Mouse (Mus musculus) forebrain, embryonic 15.5 days (tissue): Measurements from ENCODE around the gene Ggt1. TPM values are rescaled to one million over a fixed set of nuclear protein-coding genes. Genes with fewer than 3 reads are reported as not detected.
"Not testable (repeated sequence)": the region's sequence is repeated elsewhere in the genome, so short reads cannot be mapped to it uniquely, and the experiment has no call there.

Source experiments
- ATAC-seq: fragments of 200-750 bp; cut with Nextera tagmentation; replicated peaks from 2 replicates; pipeline ENCODE4 v1.8.0; 2017; ENCODE audit warnings: mild to moderate bottlenecking, moderate TSS enrichment, moderate library complexity
- H3K27ac ChIP-seq: fragments of 300-500 bp; sonication (generic); replicated peaks from 2 replicates; pipeline ENCODE4 v1.5.1; 2015; ENCODE audit warnings: mild to moderate bottlenecking, inconsistent platforms
- H3K27me3 ChIP-seq: fragments of 300-500 bp; sonication (generic); 2 replicates; pipeline ENCODE4 v1.6.1; 2015; ENCODE audit warnings: inconsistent platforms
- H3K36me3 ChIP-seq: fragments of 300-500 bp; sonication (generic); 2 replicates; pipeline ENCODE4 v1.6.1; 2015; ENCODE audit warnings: mild to moderate bottlenecking, inconsistent platforms
- H3K4me1 ChIP-seq: fragments of 300-500 bp; sonication (generic); 2 replicates; pipeline ENCODE4 v1.6.1; 2015; ENCODE audit warnings: inconsistent platforms
- H3K4me2 ChIP-seq: fragments of 300-500 bp; sonication (generic); replicated peaks from 2 replicates; pipeline ENCODE4 v1.6.1; 2015; ENCODE audit warnings: mild to moderate bottlenecking, inconsistent platforms
- H3K4me3 ChIP-seq: fragments of 300-500 bp; sonication (generic); 2 replicates; pipeline ENCODE4 v1.5.1; 2015; ENCODE audit warnings: mild to moderate bottlenecking, inconsistent platforms
- H3K9ac ChIP-seq: fragments of 300-500 bp; sonication (generic); replicated peaks from 2 replicates; pipeline ENCODE4 v1.6.1; 2015; ENCODE audit warnings: mild to moderate bottlenecking, inconsistent platforms
- H3K9me3 ChIP-seq: fragments of 300-500 bp; sonication (generic); 2 replicates; pipeline ENCODE4 v1.6.1; 2016; ENCODE audit warnings: inconsistent platforms
- WGBS: fragments of 180-500 bp; shearing (Covaris S2); methylation state at CpG from one replicate; pipeline ENCODE4 v1.1.7; 2015; ENCODE audit warnings: mixed read lengths; 5-methylcytosine and 5-hydroxymethylcytosine counted together
- polyA plus RNA-seq: library from polyadenylated mRNA; unstranded; fragments of >200 nt; fragmentation: Nextera tagmentation; extraction: Ambion mirVana; gene quantifications from 2 replicates; pipeline ENCODE4 v1.2.1, GENCODE M21; 2015

The Ggt1 gene
- polyA plus RNA-seq, 1 experiment from 2014 or later = 0.67 TPM

DNA sequence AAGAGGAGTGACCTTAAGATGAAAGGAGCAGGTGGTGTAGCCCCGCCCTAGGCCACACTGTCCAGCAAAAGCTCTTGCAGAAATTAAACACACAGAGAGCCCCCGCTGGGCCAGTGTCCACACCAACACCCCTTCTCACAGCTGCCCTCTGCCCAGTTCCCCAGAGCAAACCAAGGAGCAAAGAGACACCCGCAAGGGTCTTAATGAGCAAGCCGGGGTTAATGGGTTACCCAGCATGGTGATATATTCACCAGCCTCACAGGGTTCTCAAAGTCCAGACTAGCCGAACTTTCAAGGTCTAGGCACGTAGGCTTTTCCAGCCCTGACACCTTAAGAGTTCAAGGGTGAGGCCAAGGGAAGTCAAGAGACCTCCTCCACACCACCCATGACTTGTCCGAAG lies 4.5 kb downstream of the Ggt1 start:
- Histone ChIP-seq H3K27ac (no peak overlapping the region), H3K4me1 (0 out of 2 replicates have a peak, but pooled peaks cover 2% of the 10 kb centered on the region), H3K36me3 (no peaks in the 10 kb centered on the region), H3K4me2 (no peak overlapping the region), H3K9ac (no peak overlapping the region), H3K4me3 (no peak overlapping the region), H3K27me3 (0 out of 2 replicates have a peak, but pooled peaks cover 3% of the 10 kb centered on the region), H3K9me3 (no peaks in the 10 kb centered on the region)
- no peak for ATAC-seq
- 81% methylated on average over 7 of the region's 7 CpGs for WGBS

DNA sequence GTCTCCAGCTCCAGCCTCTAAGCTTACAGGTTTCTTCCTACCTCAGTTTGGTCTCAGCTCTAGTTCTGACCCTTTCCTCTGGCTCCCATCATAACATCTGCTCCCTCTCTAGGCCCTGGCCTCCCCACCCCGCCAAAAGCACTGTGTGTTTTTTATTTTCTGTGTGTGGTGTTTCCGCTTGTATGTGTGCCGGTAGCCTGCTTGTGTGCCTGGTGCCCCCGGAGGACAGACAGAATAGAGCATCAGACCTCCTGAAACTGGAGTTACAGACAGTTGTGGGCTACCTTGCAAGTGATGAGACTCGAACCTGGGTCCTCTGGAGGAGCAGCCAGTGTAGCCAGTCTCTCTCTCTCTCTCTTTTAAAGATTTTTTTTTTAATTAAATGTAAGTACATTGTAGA lies 4.9 kb downstream of the Ggt1 start:
- no peak for ATAC-seq
- H3K27me3 ChIP-seq = 0 out of 2 replicates have a peak, but pooled peaks cover 3% of the 10 kb centered on the region
- no peaks in the 10 kb centered on the region for H3K36me3 ChIP-seq
- no peak overlapping the region for H3K4me2 ChIP-seq
- H3K9ac ChIP-seq = no peak overlapping the region
- WGBS = 82% methylated on average over 5 of the region's 5 CpGs
- no peak overlapping the region for H3K4me3 ChIP-seq
- H3K9me3 ChIP-seq = no peaks in the 10 kb centered on the region
- no peaks in the 10 kb centered on the region for H3K4me1 ChIP-seq
- no peak overlapping the region for H3K27ac ChIP-seq

DNA sequence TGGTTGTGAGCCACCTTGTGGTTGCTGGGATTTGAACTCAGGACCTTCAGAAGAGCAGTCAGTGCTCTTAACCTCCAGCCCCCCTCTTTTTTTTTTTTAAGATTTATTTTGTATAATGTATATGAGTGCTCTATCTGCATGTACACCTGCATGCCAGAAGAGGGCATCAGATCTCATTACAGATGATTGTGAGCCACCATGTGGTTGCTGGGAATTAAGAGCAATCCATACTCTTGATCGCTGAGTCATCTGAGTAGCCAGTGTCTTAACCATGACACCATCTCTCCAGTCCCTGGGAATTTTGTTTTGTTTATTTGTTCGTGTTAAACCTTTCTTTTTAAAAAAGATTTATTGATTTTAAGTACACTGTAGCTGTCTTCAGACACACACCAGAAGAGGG lies 5.4 kb downstream of the Ggt1 start:
- ATAC-seq, H3K4me2 ChIP-seq, H3K4me1 ChIP-seq, H3K36me3 ChIP-seq, H3K27me3 ChIP-seq, H3K27ac ChIP-seq, H3K9me3 ChIP-seq, H3K9ac ChIP-seq, H3K4me3 ChIP-seq: not testable (repeated sequence)
- WGBS = 86% methylated on average over 2 of the region's 2 CpGs

DNA sequence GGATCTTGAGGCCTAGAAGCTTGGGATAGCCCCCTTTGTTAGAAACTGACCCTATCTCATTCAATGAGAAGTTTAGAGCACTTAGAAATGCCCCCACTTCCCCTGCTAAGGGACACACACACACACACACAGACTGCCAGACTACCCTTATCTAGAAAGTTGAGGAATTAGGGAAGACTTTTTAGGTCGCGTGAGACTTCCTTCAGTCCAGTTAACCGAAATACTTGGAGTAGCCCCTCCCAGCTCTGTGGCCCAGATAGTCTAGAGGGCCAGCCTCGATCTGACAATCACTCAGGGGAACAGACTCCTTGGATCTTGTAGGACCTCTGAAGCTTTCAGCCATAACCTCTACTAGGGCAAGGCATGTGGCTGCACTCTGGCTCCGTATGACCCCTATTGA lies 6.6 kb downstream of the Ggt1 start:
- Histone ChIP-seq H3K4me3 (no peak overlapping the region), H3K9ac (no peak overlapping the region), H3K36me3 (no peaks in the 10 kb centered on the region), H3K4me2 (no peak overlapping the region), H3K27ac (no peak overlapping the region), H3K27me3 (0 out of 2 replicates have a peak, but pooled peaks cover 3% of the 10 kb centered on the region), H3K9me3 (no peaks in the 10 kb centered on the region), H3K4me1 (no peaks in the 10 kb centered on the region)
- WGBS = 43% methylated on average over 5 of the region's 5 CpGs
- ATAC-seq = no peak

DNA sequence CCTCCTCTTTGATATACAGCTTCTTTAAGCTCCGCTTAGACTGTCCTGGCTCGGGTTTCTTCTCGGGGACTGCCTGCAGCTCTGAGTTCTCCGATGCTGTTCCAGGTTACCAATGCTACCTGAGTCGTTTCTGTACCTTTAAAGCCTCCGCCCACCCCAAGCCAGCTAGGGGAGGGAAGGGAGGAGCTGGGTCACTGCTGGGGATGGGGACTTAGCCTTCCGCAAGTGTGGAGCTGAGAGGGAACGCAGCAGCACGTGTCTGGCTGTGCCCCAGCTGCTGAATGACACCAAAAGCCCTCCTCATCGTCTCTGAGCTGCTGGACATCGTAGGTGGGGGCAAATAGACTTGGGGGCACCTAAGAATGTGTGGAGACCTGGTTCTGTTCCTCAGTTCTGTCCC lies 7.0 kb downstream of the Ggt1 start:
- no peak overlapping the region for H3K4me3 ChIP-seq
- no peak overlapping the region for H3K9ac ChIP-seq
- ATAC-seq = no peak
- no peak overlapping the region for H3K27ac ChIP-seq
- H3K36me3 ChIP-seq = no peaks in the 10 kb centered on the region
- H3K4me1 ChIP-seq = no peaks in the 10 kb centered on the region
- WGBS = 8% methylated on average over 11 of the region's 11 CpGs
- H3K27me3 ChIP-seq = 0 out of 2 replicates have a peak, but pooled peaks cover 3% of the 10 kb centered on the region
- H3K4me2 ChIP-seq = no peak overlapping the region
- no peaks in the 10 kb centered on the region for H3K9me3 ChIP-seq

DNA sequence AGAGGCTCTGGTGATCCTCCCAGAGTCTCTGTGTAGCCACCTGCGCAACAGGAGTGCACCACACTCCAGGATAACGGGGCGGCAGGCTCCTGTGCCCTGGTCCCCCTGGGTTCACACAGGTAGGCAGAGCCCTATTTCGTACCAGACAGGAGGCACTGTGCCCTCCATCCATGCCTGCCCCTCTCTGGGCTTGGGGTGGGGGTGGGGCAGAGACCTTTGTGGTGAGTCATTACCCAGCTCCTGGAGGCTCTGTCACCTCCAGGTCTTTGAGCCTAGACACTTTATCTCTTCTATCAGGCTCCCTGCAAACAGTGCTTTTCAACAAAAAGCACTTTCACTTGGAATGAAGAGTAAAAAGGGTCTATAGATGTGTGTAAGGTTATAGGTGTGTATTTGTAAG lies 7.4 kb downstream of the Ggt1 start:
- no peaks in the 10 kb centered on the region for H3K4me1 ChIP-seq
- H3K36me3 ChIP-seq = no peaks in the 10 kb centered on the region
- 0 out of 2 replicates have a peak, but pooled peaks cover 3% of the 10 kb centered on the region for H3K27me3 ChIP-seq
- WGBS = 16% methylated on average over 4 of the region's 4 CpGs
- no peak overlapping the region for H3K27ac ChIP-seq
- H3K9me3 ChIP-seq = no peaks in the 10 kb centered on the region
- H3K9ac ChIP-seq = no peak overlapping the region
- H3K4me2 ChIP-seq = no peak overlapping the region
- no peak overlapping the region for H3K4me3 ChIP-seq
- ATAC-seq = no peak

DNA sequence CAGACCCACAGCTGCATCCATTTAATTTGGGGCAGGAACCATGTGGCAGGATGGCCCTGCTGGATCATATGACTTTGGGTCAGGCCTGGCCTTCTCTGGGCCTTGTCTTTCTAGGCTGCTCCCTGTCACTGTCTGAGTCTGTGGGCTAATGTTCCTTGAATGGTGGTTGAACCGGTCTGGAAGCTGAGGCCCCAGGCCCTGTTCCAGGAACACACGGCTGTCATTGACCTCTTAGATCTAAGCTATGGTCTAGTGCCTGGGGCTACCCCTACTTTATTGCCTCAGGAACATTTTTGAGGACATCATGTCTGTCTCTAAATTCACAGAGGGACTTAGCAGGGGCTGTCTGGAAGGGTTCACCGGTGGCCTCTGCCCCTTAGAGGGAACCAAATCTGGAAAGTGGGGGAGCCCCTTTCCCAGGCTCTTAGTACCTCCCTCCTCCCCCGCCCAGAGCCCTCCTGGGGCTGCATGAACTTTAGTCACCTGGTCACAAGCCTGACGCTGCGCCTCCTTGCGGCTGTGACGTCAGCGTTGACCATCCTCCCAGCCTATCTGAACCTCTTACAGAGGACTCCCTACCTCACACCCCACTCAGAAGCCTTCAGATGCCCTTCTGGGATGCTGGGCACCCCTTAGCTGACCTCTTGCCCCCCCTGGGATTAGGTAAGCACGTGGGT lies 9.7 kb downstream of the Ggt1 start:
- ATAC-seq = no peak
- 36% methylated on average over 10 of the region's 10 CpGs for WGBS
- Histone ChIP-seq H3K4me1 (no peaks in the 10 kb centered on the region), H3K4me2 (no peak overlapping the region), H3K36me3 (no peaks in the 10 kb centered on the region), H3K27me3 (0 out of 2 replicates have a peak, but pooled peaks cover 3% of the 10 kb centered on the region), H3K27ac (no peak overlapping the region), H3K4me3 (no peak overlapping the region), H3K9me3 (no peaks in the 10 kb centered on the region), H3K9ac (no peak overlapping the region)

DNA sequence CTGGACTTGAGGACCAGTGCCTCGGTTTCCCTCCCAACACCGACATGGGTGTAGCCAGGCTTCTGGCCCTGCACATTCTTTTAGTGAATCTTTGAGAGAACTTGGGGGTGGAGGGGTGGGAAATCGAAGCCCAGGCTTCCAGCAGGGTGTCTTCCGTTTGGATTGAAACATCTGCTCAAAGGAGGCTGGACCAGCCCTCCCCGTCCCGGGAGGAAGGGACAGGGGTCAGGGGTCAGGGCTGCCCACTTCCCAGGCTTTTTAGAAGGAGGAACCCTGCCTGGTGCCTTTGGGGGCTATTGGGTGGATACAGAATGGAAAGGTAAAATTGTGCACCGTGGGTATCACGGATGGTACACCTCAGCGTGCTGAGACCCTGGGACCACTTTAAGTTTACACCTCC lies 10.5 kb downstream of the Ggt1 start:
- H3K27ac ChIP-seq = no peak overlapping the region
- no peak overlapping the region for H3K9ac ChIP-seq
- no peaks in the 10 kb centered on the region for H3K36me3 ChIP-seq
- no peak overlapping the region for H3K4me2 ChIP-seq
- WGBS = 47% methylated on average over 9 of the region's 9 CpGs
- H3K4me1 ChIP-seq = no peaks in the 10 kb centered on the region
- H3K4me3 ChIP-seq = no peak overlapping the region
- 0 out of 2 replicates have a peak, but pooled peaks cover 3% of the 10 kb centered on the region for H3K27me3 ChIP-seq
- no peak for ATAC-seq
- H3K9me3 ChIP-seq = no peaks in the 10 kb centered on the region

DNA sequence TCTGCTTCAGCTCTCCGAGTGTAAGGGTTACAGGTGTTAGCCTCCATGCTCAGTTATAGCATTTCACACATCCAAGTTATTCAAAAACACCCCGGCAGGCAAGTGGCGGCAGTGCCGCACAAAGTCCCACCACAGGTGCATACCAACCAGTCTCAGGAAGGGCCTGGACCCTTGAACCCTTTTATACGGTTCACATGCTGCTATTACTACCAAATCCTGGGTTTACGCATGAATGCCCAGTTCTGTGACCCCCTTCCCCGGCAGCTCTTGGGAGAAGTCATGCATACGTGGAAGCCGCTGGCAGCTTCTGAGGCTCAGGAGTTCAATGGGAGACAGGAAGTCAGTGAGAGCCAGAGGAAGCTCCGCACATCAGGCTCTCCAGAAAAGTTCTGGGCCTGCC lies 11.8 kb downstream of the Ggt1 start:
- H3K36me3 ChIP-seq = no peaks in the 10 kb centered on the region
- 42% methylated on average over 10 of the region's 10 CpGs for WGBS
- H3K9ac ChIP-seq = no peak overlapping the region
- no peak for ATAC-seq
- H3K4me1 ChIP-seq = no peaks in the 10 kb centered on the region
- H3K27me3 ChIP-seq = 0 out of 2 replicates have a peak, but pooled peaks cover 3% of the 10 kb centered on the region
- no peaks in the 10 kb centered on the region for H3K9me3 ChIP-seq
- no peak overlapping the region for H3K4me3 ChIP-seq
- H3K27ac ChIP-seq = no peak overlapping the region
- H3K4me2 ChIP-seq = no peak overlapping the region

DNA sequence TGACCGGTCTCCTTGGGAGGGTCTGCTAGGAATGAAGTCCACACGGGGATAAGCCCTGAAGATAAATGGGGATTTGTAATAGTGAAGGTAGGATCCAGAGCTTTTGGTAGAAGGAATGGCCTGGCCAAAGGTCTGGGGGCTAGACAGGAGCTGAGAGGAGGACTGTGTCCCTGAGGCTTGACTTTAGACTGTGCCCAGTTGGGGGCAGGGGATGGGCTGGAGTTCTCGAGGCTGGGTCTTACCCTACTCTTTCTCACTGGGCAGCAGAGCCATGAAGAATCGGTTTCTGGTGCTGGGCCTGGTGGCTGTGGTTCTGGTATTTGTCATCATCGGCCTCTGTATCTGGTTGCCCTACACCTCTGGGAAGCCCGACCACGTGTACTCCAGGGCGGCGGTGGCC lies 12.6 kb downstream of the Ggt1 start:
- Histone ChIP-seq H3K9ac (no peak overlapping the region), H3K27me3 (no peaks in the 10 kb centered on the region), H3K9me3 (no peaks in the 10 kb centered on the region), H3K36me3 (no peaks in the 10 kb centered on the region), H3K4me1 (no peaks in the 10 kb centered on the region), H3K4me2 (no peak overlapping the region), H3K27ac (no peak overlapping the region), H3K4me3 (no peak overlapping the region)
- ATAC-seq = no peak
- WGBS = 89% methylated on average over 9 of the region's 9 CpGs

DNA sequence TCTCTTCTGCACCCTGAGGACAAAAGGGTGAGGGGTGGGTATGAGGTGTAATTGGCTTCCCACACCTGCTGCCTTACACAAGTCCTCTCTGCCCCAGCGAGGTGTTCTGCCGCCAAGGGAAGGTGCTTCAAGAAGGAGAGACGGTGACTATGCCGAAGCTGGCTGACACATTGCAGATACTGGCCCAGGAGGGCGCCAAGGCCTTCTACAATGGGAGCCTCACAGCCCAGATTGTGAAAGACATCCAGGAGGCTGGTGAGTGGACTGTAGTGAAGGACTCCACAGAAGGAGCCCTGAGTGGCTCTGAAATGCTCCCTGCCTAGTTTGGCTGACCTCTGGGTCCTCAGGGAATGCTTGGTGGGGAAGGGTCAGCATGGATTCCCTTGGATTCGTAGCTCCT lies 17.7 kb downstream of the Ggt1 start:
- 87% methylated on average over 6 of the region's 6 CpGs for WGBS

DNA sequence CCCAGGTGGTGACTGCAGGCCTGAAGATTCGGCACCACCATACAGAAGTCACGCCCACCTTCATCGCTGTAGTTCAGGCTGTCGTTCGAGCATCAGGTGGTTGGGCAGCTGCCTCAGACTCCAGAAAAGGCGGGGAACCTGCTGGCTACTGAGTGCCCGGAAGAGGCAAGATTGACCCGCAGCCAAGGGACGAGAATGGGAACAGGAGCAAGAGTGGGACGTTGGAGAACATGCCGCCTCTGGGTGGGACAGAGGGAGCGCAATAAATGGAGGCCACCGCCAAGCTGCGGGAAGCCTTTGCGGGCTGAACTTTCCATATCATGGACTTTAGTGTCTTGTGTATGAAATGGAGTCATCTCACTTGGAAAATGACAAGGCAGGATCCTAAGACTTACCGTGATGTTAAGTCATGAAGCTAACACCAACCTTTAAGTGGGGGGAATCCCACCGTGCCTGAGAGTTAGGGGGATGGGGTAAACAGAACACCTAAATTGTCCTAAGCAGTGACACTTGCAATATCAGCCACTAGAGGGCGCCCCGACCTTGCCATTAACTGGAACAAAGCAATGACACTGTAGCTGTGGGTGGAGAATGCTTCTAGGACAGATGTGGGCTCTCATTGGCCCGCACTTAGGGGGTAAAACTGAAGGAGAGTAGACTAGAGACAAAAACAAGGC lies 24.6 kb downstream of the Ggt1 start:
- no peaks in the 10 kb centered on the region for H3K9me3 ChIP-seq
- peaks cover 14% of the 10 kb centered on the region for H3K4me1 ChIP-seq
- no peak overlapping the region for H3K9ac ChIP-seq
- H3K36me3 ChIP-seq = no peaks in the 10 kb centered on the region
- 0 out of 2 replicates have a peak overlapping the region, but pooled peaks have one; percentile 17 for H3K27ac ChIP-seq
- no peak overlapping the region for H3K4me3 ChIP-seq
- H3K27me3 ChIP-seq = no peaks in the 10 kb centered on the region
- H3K4me2 ChIP-seq = peak overlapping the region; percentile 12; the same call in 1 of the 2 replicates
- peak; percentile 85 for ATAC-seq
- 21% methylated on average over 20 of the region's 20 CpGs for WGBS

More for the DNA sequence above, 17.7 kb downstream of the Ggt1 start:
- no peaks in the 10 kb centered on the region for H3K9me3 ChIP-seq
- H3K36me3 ChIP-seq = no peaks in the 10 kb centered on the region
- no peaks in the 10 kb centered on the region for H3K27me3 ChIP-seq
- H3K4me2 ChIP-seq = no peak overlapping the region
- ATAC-seq = no peak
- H3K27ac ChIP-seq = no peak overlapping the region
- no peak overlapping the region for H3K9ac ChIP-seq
- no peak overlapping the region for H3K4me3 ChIP-seq
- H3K4me1 ChIP-seq = no peaks in the 10 kb centered on the region
